Mouse (Mus musculus) liver, embryonic 11.5 days (tissue): ENCODE measurements at regions not wholly inside any gene's neighbourhood (a gene's known extent, or its start where the extent isn't known, plus 50 kb on each side); places are given as distances from the start of the nearest gene placed in this dataset.

Experiments used
- ATAC-seq: fragments of 200-750 bp; cut with Nextera tagmentation; replicated peaks from 2 replicates; pipeline ENCODE4 v1.8.0; 2017; ENCODE audit warnings: moderate number of reproducible peaks, mild to moderate bottlenecking, moderate TSS enrichment, moderate library complexity; ENCODE audit not compliant: low FRiP score
- DNase-seq: peaks from one replicate; pipeline ENCODE4 v3.0.0-alpha.2; 2017; ENCODE audit warnings: low spot score
- H3K27ac ChIP-seq: fragments of 300-500 bp; sonication (generic); 2 replicates; pipeline ENCODE4 v1.5.1; 2014; ENCODE audit warnings: mild to moderate bottlenecking, low read depth, low read length, control low read depth
- H3K27me3 ChIP-seq: fragments of 300-500 bp; sonication (generic); replicated peaks from 2 replicates; pipeline ENCODE4 v1.6.1; 2014; ENCODE audit warnings: low read length, mixed read lengths; ENCODE audit not compliant: control insufficient read depth, insufficient read depth
- H3K36me3 ChIP-seq: fragments of 300-500 bp; sonication (generic); 2 replicates; pipeline ENCODE4 v1.6.1; 2014; ENCODE audit warnings: mild to moderate bottlenecking, low read length, moderate library complexity, mixed read lengths; ENCODE audit not compliant: control insufficient read depth, insufficient read depth
- H3K4me1 ChIP-seq: fragments of 300-500 bp; sonication (generic); replicated peaks from 2 replicates; pipeline ENCODE4 v1.6.1; 2014; ENCODE audit warnings: low read length, mixed read lengths; ENCODE audit not compliant: control insufficient read depth, insufficient read depth
- H3K4me2 ChIP-seq: fragments of 300-500 bp; sonication (generic); 2 replicates; pipeline ENCODE4 v1.6.1; 2014; ENCODE audit warnings: mild to moderate bottlenecking, control low read depth, moderate library complexity
- H3K4me3 ChIP-seq: fragments of 300-500 bp; sonication (generic); 2 replicates; pipeline ENCODE4 v1.5.1; 2014; ENCODE audit warnings: low read depth, low read length, control low read depth
- H3K9ac ChIP-seq: fragments of 300-500 bp; sonication (generic); 2 replicates; pipeline ENCODE4 v1.6.1; 2014; ENCODE audit warnings: low read depth, low read length, control low read depth
- H3K9me3 ChIP-seq: fragments of 300-500 bp; sonication (generic); 2 replicates; pipeline ENCODE4 v1.6.1; 2016; ENCODE audit warnings: low read length, inconsistent platforms, mixed read lengths; ENCODE audit not compliant: control insufficient read depth
- WGBS: fragments of 180-500 bp; shearing (Covaris S2); extraction: QIAGEN DNeasy Blood & Tissue Kit; methylation state at CpG from one replicate; pipeline ENCODE4 v1.1.7; 2014; 5-methylcytosine and 5-hydroxymethylcytosine counted together

GRCm38 (mm10) chr15:61366276-61366675, 443.5 kb upstream of the A1bg start:
- 73% methylated on average over 3 of the region's 3 CpGs for WGBS
- Histone ChIP-seq H3K4me1 (no peaks in the 10 kb centered on the region), H3K36me3 (no peaks in the 10 kb centered on the region), H3K9ac (no peak overlapping the region), H3K27ac (no peak overlapping the region), H3K27me3 (no peaks in the 10 kb centered on the region), H3K4me2 (no peak overlapping the region), H3K9me3 (no peaks in the 10 kb centered on the region), H3K4me3 (no peak overlapping the region)
- DNase-seq (no peak), ATAC-seq (no peak)

DNA sequence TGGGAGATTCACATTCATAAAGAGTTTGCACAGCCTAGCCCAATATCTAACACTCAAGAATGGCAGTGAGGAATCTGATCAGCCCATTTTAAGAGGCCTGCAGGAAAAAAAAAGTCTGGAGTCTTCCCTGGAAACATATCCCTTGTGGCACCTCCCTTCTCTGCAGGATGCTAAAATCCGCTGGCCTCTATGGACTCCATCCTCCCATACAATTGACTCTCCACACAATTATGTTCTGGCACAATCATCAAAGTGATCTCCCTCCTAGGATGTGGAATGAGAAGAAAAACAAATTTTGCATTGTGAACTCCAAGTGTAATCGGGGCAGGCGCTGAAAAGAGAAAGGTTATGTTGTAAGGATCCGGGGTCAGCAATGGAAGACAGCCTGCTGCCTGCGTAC, 442.7 kb upstream of the A1bg start:
- Histone ChIP-seq H3K36me3 (no peaks in the 10 kb centered on the region), H3K4me3 (no peak overlapping the region), H3K27ac (no peak overlapping the region), H3K9ac (no peak overlapping the region), H3K4me1 (no peaks in the 10 kb centered on the region), H3K27me3 (no peaks in the 10 kb centered on the region), H3K4me2 (no peak overlapping the region), H3K9me3 (no peaks in the 10 kb centered on the region)
- 84% methylated on average over 5 of the region's 5 CpGs for WGBS
- DNase-seq (no peak), ATAC-seq (no peak)

- H3K9ac ChIP-seq: no peak overlapping the region
- no peaks in the 10 kb centered on the region for H3K4me1 ChIP-seq
- no peaks in the 10 kb centered on the region for H3K9me3 ChIP-seq
- no peak for DNase-seq
- no peaks in the 10 kb centered on the region for H3K36me3 ChIP-seq
- H3K27me3 ChIP-seq: no peaks in the 10 kb centered on the region
- 74% methylated on average over 2 of the region's 2 CpGs for WGBS
- H3K27ac ChIP-seq: no peak overlapping the region
- no peak overlapping the region for H3K4me2 ChIP-seq
- no peak overlapping the region for H3K4me3 ChIP-seq
- no peak for ATAC-seq
Measured at GRCm38 (mm10) chr15:61364461-61364860, 441.6 kb upstream of the A1bg start.

- DNase-seq (no peak), ATAC-seq (no peak)
- H3K4me2 ChIP-seq: no peak overlapping the region
- no peaks in the 10 kb centered on the region for H3K36me3 ChIP-seq
- H3K27ac ChIP-seq: no peak overlapping the region
- no peaks in the 10 kb centered on the region for H3K9me3 ChIP-seq
- no peaks in the 10 kb centered on the region for H3K4me1 ChIP-seq
- no peaks in the 10 kb centered on the region for H3K27me3 ChIP-seq
- no peak overlapping the region for H3K4me3 ChIP-seq
- H3K9ac ChIP-seq: no peak overlapping the region
- WGBS: 62% methylated on average over 3 of the region's 3 CpGs
Measured at GRCm38 (mm10) chr15:61361254-61361653, 438.4 kb upstream of the A1bg start.

GRCm38 (mm10) chr15:61355344-61355743, 432.5 kb upstream of the A1bg start:
- Histone ChIP-seq H3K27ac (no peak overlapping the region), H3K36me3 (no peaks in the 10 kb centered on the region), H3K27me3 (no peaks in the 10 kb centered on the region), H3K4me2 (no peak overlapping the region), H3K9me3 (no peaks in the 10 kb centered on the region), H3K4me1 (no peaks in the 10 kb centered on the region), H3K9ac (no peak overlapping the region), H3K4me3 (no peak overlapping the region)
- ATAC-seq (no peak), DNase-seq (no peak)

GRCm38 (mm10) chr15:61351729-61352342, 429.0 kb upstream of the A1bg start:
- H3K36me3 ChIP-seq: no peaks in the 10 kb centered on the region
- H3K9ac ChIP-seq: no peak overlapping the region
- DNase-seq (no peak), ATAC-seq (no peak)
- H3K4me2 ChIP-seq: no peak overlapping the region
- WGBS: 52% methylated on average over 5 of the region's 5 CpGs
- H3K4me3 ChIP-seq: no peak overlapping the region
- H3K9me3 ChIP-seq: no peaks in the 10 kb centered on the region
- no peaks in the 10 kb centered on the region for H3K4me1 ChIP-seq
- H3K27me3 ChIP-seq: no peaks in the 10 kb centered on the region
- H3K27ac ChIP-seq: no peak overlapping the region

- no peak overlapping the region for H3K27ac ChIP-seq
- H3K4me1 ChIP-seq: no peaks in the 10 kb centered on the region
- no peak overlapping the region for H3K4me3 ChIP-seq
- H3K36me3 ChIP-seq: no peaks in the 10 kb centered on the region
- WGBS: 74% methylated on average over 4 of the region's 4 CpGs
- no peaks in the 10 kb centered on the region for H3K27me3 ChIP-seq
- H3K9ac ChIP-seq: no peak overlapping the region
- H3K4me2 ChIP-seq: no peak overlapping the region
- ATAC-seq (no peak), DNase-seq (no peak)
- H3K9me3 ChIP-seq: no peaks in the 10 kb centered on the region
Measured at GRCm38 (mm10) chr15:61345101-61345500, 422.3 kb upstream of the A1bg start.

DNA sequence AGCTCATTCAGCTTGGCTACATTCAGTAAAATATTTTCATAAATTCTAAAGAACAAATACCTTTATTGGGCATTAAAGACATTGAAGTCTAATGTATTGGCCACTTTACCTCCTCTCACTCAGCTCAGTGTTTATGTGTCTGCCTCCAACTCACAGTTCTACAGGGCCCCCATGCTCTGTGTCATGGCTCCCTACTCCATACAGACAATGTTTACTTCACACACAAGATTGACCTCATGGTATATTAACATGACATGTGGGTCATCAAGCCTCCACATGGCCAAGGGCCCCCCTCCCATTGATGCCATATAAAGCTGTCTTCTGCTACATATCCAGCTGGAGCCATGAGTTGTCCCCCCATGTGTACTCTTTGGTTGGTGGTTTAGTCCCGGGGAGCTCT, 419.8 kb upstream of the A1bg start:
- Histone ChIP-seq H3K9me3 (no peaks in the 10 kb centered on the region), H3K36me3 (no peaks in the 10 kb centered on the region), H3K27me3 (no peaks in the 10 kb centered on the region), H3K4me3 (no peak overlapping the region), H3K4me1 (no peaks in the 10 kb centered on the region), H3K27ac (no peak overlapping the region), H3K9ac (no peak overlapping the region), H3K4me2 (no peak overlapping the region)
- 87% methylated on average over 1 of the region's 1 CpGs for WGBS
- DNase-seq (no peak), ATAC-seq (no peak)

DNA sequence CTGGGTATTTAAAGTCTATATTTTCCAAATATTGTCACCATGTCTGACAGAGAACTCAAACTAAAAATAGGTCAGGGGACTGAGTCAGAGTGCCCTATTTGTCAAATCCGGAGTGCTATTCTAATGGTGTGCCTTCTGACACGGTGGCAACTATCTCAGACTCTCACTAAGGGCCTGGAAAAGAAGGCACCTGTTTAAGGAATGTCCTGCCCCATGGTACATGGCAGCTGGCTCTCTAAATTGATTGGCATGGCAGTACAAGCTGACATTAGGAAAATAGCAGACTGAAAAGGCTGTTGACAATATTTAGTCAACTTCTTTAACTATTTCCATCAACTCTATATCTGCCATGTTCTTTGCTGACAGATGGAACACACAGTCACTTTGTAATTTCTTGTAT, 405.1 kb upstream of the A1bg start:
- no peak overlapping the region for H3K4me2 ChIP-seq
- H3K27ac ChIP-seq: no peak overlapping the region
- no peak overlapping the region for H3K9ac ChIP-seq
- ATAC-seq (no peak), DNase-seq (no peak)
- H3K9me3 ChIP-seq: no peaks in the 10 kb centered on the region
- H3K4me1 ChIP-seq: no peaks in the 10 kb centered on the region
- H3K36me3 ChIP-seq: no peaks in the 10 kb centered on the region
- no peaks in the 10 kb centered on the region for H3K27me3 ChIP-seq
- no peak overlapping the region for H3K4me3 ChIP-seq
- 77% methylated on average over 2 of the region's 2 CpGs for WGBS
